1 mouse cellular context compared by ENCODE assay signal in genomic region chr8:120225421-120226151, GRCm38 (mm10).
TF ChIP-seq lines count a peak whose summit lies in the region.

No protein-coding gene starts in this region.

TF ChIP-seq in CH12.LX, 34 proteins besides CTCF, POLR2A, EP300 and RAD21 (continued from another document):
- TF ChIP-seq RCOR1 (conservative IDR thresholded peaks at IDR 0.05; ENCODE audit: low read depth, low read length) (0 out of 2 replicates have a peak, but pooled peaks have one; percentile 50), MAFK (IDR thresholded peaks at IDR 0.05; ENCODE audit: insufficient replicate concordance, low read length) (peak; percentile 92), NRF1 (IDR thresholded peaks at IDR 0.05; ENCODE audit: low read depth, low read length) (no peak), ZNF384 (IDR thresholded peaks at IDR 0.05; ENCODE audit: low read depth, low read length) (no peak), MYC (IDR thresholded peaks at IDR 0.05; ENCODE audit: low read depth, low read length) (no peak; the same call in 1 of the 2 replicates), HCFC1 (IDR thresholded peaks at IDR 0.05; ENCODE audit: low read depth, low read length) (peak; percentile 21; the same call in 1 of the 2 replicates), PAX5 (IDR thresholded peaks at IDR 0.05; ENCODE audit: low read length) (no peak), UBTF (IDR thresholded peaks at IDR 0.05; ENCODE audit: low read depth, low read length) (no peak), USF1 (IDR thresholded peaks at IDR 0.05; ENCODE audit: low read depth, low read length) (no peak), ZMIZ1 (IDR thresholded peaks at IDR 0.05; ENCODE audit: low read depth, low read length) (no peak), GABPA (IDR thresholded peaks at IDR 0.05; ENCODE audit: insufficient replicate concordance, low read depth, low read length) (no peak)
